Mouse (Mus musculus) heart, embryonic 15.5 days (tissue): ENCODE measurements at regions not wholly inside any gene's neighbourhood (a gene's known extent, or its start where the extent isn't known, plus 50 kb on each side); places are given as distances from the start of the nearest gene placed in this dataset.

ENCODE experiments used
- ATAC-seq: fragments of 200-750 bp; cut with Nextera tagmentation; replicated peaks from 2 replicates; pipeline ENCODE4 v1.8.0; 2017; ENCODE audit warnings: low read depth, moderate TSS enrichment; ENCODE audit not compliant: insufficient number of reproducible peaks, insufficient read depth, low FRiP score
- H3K27ac ChIP-seq: fragments of 300-500 bp; sonication (generic); 2 replicates; pipeline ENCODE4 v1.5.1; 2015; ENCODE audit warnings: mild to moderate bottlenecking, inconsistent platforms
- H3K27me3 ChIP-seq: fragments of 300-500 bp; sonication (generic); 2 replicates; pipeline ENCODE4 v1.6.1; 2015; ENCODE audit warnings: inconsistent platforms
- H3K36me3 ChIP-seq: fragments of 300-500 bp; sonication (generic); 2 replicates; pipeline ENCODE4 v1.6.1; 2015; ENCODE audit warnings: mild to moderate bottlenecking, inconsistent platforms
- H3K4me1 ChIP-seq: fragments of 300-500 bp; sonication (generic); replicated peaks from 2 replicates; pipeline ENCODE4 v1.6.1; 2015; ENCODE audit warnings: inconsistent platforms
- H3K4me2 ChIP-seq: fragments of 300-500 bp; sonication (generic); 2 replicates; pipeline ENCODE4 v1.6.1; 2015; ENCODE audit warnings: inconsistent platforms, mild to moderate bottlenecking, moderate library complexity
- H3K4me3 ChIP-seq: fragments of 300-500 bp; sonication (generic); 2 replicates; pipeline ENCODE4 v1.5.1; 2015; ENCODE audit warnings: mild to moderate bottlenecking, inconsistent platforms
- H3K9ac ChIP-seq: fragments of 300-500 bp; sonication (generic); 2 replicates; pipeline ENCODE4 v1.6.1; 2015; ENCODE audit warnings: mild to moderate bottlenecking, inconsistent platforms
- H3K9me3 ChIP-seq: fragments of 300-500 bp; sonication (generic); replicated peaks from 2 replicates; pipeline ENCODE4 v1.6.1; 2016; ENCODE audit warnings: inconsistent platforms
- WGBS: fragments of 180-500 bp; shearing (Covaris S2); methylation state at CpG from one replicate; pipeline ENCODE4 v1.1.7; 2015; ENCODE audit warnings: mixed read lengths; 5-methylcytosine and 5-hydroxymethylcytosine counted together

DNA sequence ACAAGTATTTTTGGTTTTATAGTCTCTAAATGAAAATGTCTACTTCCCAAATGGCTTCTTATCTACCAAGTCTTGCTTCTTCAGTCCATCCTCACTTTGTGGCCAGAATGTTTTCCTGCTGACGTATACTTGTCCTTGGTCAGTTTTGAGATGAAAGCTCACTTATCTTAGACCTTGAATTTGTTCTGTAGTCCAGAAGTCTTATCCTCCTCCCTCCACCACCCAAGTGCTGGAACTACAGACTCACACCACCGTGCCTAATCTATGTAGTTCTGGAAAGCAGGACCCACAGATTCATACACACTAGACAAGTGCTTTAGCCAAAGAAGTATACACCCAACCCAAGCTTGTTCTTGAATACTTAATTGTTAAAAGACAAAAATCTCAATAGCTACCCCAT, 477.2 kb upstream of the A1bg start:
- Histone ChIP-seq H3K27ac (no peak overlapping the region), H3K27me3 (no peaks in the 10 kb centered on the region), H3K36me3 (no peaks in the 10 kb centered on the region), H3K9me3 (no peaks in the 10 kb centered on the region), H3K9ac (no peak overlapping the region), H3K4me3 (no peak overlapping the region), H3K4me2 (no peak overlapping the region), H3K4me1 (peaks cover 7% of the 10 kb centered on the region)
- ATAC-seq, result no peak
- 59% methylated on average over 2 of the region's 2 CpGs for WGBS

DNA sequence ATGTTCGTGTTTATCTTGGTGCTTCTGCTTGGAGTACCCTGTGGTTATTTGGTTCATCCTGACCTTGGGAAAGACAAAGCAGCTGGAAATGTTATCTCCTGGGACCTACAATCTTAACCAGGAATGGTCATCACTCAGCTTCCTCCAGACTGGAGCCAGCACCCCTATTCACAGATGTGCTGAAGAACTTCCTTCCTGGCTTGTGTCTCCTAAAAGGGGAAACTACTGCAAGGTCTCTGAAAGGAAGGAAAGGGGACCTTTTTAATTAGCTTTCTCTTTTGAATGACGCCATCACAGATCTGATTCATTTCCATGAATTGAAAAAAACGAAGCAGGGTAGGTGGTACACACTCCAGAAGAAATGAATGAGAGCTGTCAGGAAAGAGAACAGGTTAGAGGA, 476.0 kb upstream of the A1bg start:
- no peaks in the 10 kb centered on the region for H3K36me3 ChIP-seq
- no peak for ATAC-seq
- H3K4me3 ChIP-seq, result no peak overlapping the region
- H3K4me1 ChIP-seq, result peaks cover 10% of the 10 kb centered on the region
- no peaks in the 10 kb centered on the region for H3K27me3 ChIP-seq
- no peaks in the 10 kb centered on the region for H3K9me3 ChIP-seq
- H3K27ac ChIP-seq, result no peak overlapping the region
- no peak overlapping the region for H3K4me2 ChIP-seq
- no peak overlapping the region for H3K9ac ChIP-seq
- WGBS, result 62% methylated on average over 3 of the region's 3 CpGs

DNA sequence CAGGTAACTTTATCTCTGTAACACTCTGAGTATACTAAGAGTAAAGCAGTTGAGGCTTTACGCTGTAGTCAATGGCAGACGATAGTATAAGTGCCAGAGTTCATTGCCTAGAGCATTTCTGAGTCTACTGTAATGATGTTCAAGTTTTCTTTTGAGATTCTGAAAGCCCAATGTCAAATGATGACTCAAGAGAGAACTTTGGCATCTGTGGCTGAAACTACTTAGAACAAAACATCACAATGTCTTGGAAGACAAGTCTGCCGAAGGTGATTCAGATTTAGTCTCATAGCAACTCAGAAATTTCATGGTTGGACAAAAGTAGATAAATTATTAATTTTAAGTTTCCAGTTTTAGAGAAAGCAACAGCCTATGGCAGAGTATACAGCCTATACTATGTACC, 474.2 kb upstream of the A1bg start:
- ATAC-seq, result no peak
- Histone ChIP-seq H3K4me3 (no peak overlapping the region), H3K36me3 (no peaks in the 10 kb centered on the region), H3K4me2 (no peak overlapping the region), H3K9me3 (no peaks in the 10 kb centered on the region), H3K9ac (no peak overlapping the region), H3K27ac (no peak overlapping the region), H3K4me1 (peaks cover 10% of the 10 kb centered on the region), H3K27me3 (no peaks in the 10 kb centered on the region)
- WGBS, result 82% methylated on average over 3 of the region's 3 CpGs

DNA sequence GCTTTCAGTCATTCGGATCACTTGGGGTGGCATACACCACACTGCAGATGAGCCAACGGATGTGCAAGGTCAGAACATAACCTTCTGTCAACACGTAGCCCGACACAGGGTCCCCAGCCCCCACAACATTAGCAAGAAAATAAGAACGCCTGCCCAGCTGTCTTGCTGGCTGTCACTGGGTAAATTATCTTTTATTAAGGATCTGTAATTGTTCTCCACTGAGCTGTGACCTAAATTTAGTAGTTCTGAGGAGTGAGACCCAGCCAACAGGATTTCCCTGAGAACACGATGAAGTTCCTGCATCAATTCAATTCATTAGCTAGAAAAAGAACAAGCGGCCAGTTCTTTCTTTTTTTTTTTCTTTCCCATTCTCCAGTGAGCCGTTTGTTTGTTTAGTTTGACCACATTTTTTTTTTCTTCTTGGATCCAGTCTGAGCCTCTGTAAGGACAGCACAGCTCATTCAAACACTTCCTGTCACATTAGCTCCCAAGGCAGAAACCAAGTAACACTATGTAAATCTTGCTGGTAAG, 472.5 kb upstream of the A1bg start:
- peaks cover 10% of the 10 kb centered on the region for H3K4me1 ChIP-seq
- H3K4me2 ChIP-seq, result no peak overlapping the region
- no peak overlapping the region for H3K4me3 ChIP-seq
- no peaks in the 10 kb centered on the region for H3K27me3 ChIP-seq
- H3K36me3 ChIP-seq, result no peaks in the 10 kb centered on the region
- H3K9me3 ChIP-seq, result no peaks in the 10 kb centered on the region
- peak overlapping the region; percentile 63 for H3K27ac ChIP-seq
- H3K9ac ChIP-seq, result no peak overlapping the region
- 7% methylated on average over 8 of the region's 8 CpGs for WGBS
- 0 out of 2 replicates have a peak, but pooled peaks have one; percentile 39 for ATAC-seq

DNA sequence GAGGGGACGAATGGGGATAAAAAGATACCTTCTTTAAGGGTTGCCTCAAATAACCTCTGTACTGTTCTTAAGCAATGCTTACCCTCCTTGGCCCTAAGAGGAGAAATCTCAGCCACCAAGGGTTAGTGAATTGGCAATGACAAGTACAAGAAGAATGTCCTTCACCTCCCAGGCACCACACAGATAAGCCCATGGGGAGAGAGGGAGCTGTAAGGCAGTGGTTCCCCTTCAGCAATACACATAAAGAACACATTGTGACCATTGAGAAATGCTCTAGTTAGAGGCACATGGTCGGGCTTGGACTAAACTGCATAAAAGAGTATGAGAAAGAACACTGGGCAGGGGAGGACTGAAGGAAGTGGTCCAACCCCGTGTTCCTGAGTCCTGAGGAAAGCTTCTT, 457.9 kb upstream of the A1bg start:
- Histone ChIP-seq H3K36me3 (no peaks in the 10 kb centered on the region), H3K4me2 (no peak overlapping the region), H3K9me3 (no peaks in the 10 kb centered on the region), H3K4me1 (no peaks in the 10 kb centered on the region), H3K27ac (no peak overlapping the region), H3K27me3 (no peaks in the 10 kb centered on the region), H3K9ac (no peak overlapping the region), H3K4me3 (no peak overlapping the region)
- no peak for ATAC-seq
- WGBS, result 35% methylated on average over 3 of the region's 3 CpGs

DNA sequence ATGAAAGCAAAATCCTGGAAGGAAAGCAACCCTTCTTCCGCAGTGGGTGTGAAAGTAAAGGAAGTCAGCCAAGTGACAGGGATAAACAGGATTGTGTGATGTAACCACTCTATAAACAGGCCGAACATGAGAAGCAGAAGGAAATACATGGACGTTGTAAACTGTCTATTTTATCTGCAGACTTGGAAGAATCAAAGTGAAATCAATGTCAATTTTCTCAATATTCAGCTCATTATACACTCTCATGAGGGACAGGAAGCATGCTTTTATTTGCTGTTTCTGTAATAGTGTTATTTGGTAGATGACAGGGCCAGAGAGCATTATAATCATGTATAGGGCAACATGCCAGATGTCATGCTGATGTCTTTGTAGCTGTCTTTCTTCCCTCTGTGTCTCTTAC, 443.5 kb upstream of the A1bg start:
- ATAC-seq, result no peak
- Histone ChIP-seq H3K27ac (no peak overlapping the region), H3K4me3 (no peak overlapping the region), H3K27me3 (no peaks in the 10 kb centered on the region), H3K36me3 (no peaks in the 10 kb centered on the region), H3K4me1 (no peaks in the 10 kb centered on the region), H3K9ac (no peak overlapping the region), H3K9me3 (no peaks in the 10 kb centered on the region), H3K4me2 (no peak overlapping the region)
- 63% methylated on average over 3 of the region's 3 CpGs for WGBS

DNA sequence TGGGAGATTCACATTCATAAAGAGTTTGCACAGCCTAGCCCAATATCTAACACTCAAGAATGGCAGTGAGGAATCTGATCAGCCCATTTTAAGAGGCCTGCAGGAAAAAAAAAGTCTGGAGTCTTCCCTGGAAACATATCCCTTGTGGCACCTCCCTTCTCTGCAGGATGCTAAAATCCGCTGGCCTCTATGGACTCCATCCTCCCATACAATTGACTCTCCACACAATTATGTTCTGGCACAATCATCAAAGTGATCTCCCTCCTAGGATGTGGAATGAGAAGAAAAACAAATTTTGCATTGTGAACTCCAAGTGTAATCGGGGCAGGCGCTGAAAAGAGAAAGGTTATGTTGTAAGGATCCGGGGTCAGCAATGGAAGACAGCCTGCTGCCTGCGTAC, 442.7 kb upstream of the A1bg start:
- H3K4me3 ChIP-seq, result no peak overlapping the region
- no peaks in the 10 kb centered on the region for H3K36me3 ChIP-seq
- no peaks in the 10 kb centered on the region for H3K27me3 ChIP-seq
- H3K27ac ChIP-seq, result no peak overlapping the region
- no peak overlapping the region for H3K9ac ChIP-seq
- ATAC-seq, result no peak
- no peak overlapping the region for H3K4me2 ChIP-seq
- no peaks in the 10 kb centered on the region for H3K4me1 ChIP-seq
- no peaks in the 10 kb centered on the region for H3K9me3 ChIP-seq
- WGBS, result 70% methylated on average over 5 of the region's 5 CpGs

DNA sequence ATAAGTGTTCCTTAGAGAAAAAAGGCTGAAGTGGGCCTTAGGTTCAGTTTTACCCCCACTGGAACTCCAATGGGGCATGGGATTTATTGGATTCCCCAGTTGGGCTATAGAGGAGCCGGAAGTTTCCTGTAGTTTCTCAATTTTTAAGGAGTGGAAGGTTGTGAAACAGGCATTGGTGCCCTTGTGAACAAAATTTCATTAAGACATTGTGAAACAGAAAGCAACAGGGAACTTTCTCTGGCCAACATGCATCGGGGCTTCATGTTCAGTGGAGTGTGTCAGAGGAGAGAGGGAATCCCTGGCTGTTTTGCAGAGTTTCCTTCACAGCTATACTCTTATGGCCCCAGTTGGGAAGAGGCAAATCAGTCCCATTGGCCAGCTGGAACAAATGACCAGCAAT, 441.6 kb upstream of the A1bg start:
- H3K4me3 ChIP-seq, result no peak overlapping the region
- no peaks in the 10 kb centered on the region for H3K4me1 ChIP-seq
- no peak for ATAC-seq
- H3K36me3 ChIP-seq, result no peaks in the 10 kb centered on the region
- no peak overlapping the region for H3K27ac ChIP-seq
- no peaks in the 10 kb centered on the region for H3K9me3 ChIP-seq
- WGBS, result 76% methylated on average over 2 of the region's 2 CpGs
- no peaks in the 10 kb centered on the region for H3K27me3 ChIP-seq
- no peak overlapping the region for H3K4me2 ChIP-seq
- no peak overlapping the region for H3K9ac ChIP-seq

DNA sequence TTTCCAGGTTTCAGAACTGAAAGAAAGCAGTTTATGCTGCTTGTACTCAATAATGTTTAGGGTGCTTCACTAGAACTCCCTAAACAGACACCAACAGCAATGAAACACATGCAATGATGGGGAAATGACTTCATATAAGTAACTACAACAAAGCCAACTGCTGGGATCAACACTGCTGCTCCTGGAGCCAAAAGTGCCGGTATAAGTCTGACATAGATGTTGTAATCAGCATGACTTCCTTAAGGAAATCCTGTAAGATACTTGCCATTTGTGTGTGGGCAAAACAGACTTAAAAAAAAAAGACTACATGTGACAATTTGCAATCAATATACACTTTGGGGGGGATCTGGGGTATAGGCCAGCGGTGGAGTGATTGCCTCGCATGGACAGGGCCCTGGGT, 438.4 kb upstream of the A1bg start:
- Histone ChIP-seq H3K4me2 (no peak overlapping the region), H3K27me3 (no peaks in the 10 kb centered on the region), H3K9ac (no peak overlapping the region), H3K4me3 (no peak overlapping the region), H3K9me3 (no peaks in the 10 kb centered on the region), H3K36me3 (no peaks in the 10 kb centered on the region), H3K4me1 (no peaks in the 10 kb centered on the region), H3K27ac (no peak overlapping the region; the same call in 1 of the 2 replicates)
- WGBS, result 59% methylated on average over 3 of the region's 3 CpGs
- ATAC-seq, result no peak

DNA sequence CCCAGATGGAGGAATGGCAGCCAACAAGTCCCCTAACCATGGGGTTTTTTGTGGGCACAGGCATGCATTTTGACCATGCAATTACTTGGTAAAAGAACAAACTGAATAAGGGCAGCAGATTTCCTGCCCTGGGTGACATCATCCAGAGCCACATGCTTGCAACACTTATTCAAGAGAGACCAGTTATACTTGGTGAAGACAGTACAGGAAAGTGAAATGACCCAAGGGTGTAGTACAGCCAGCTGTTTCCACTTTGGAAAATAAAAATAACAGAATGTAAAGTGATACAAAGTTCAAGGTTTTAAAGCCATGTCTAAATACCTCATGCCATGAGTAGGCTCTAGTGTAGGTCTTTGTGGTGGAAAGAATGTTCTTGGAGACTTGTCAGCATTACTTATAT, 432.5 kb upstream of the A1bg start:
- H3K36me3 ChIP-seq, result no peaks in the 10 kb centered on the region
- H3K4me3 ChIP-seq, result no peak overlapping the region
- H3K4me2 ChIP-seq, result no peak overlapping the region
- no peak overlapping the region for H3K9ac ChIP-seq
- no peak for ATAC-seq
- no peak overlapping the region for H3K27ac ChIP-seq
- H3K4me1 ChIP-seq, result peaks cover 2% of the 10 kb centered on the region; the same call in 1 of the 2 replicates
- H3K27me3 ChIP-seq, result no peaks in the 10 kb centered on the region
- H3K9me3 ChIP-seq, result no peaks in the 10 kb centered on the region

DNA sequence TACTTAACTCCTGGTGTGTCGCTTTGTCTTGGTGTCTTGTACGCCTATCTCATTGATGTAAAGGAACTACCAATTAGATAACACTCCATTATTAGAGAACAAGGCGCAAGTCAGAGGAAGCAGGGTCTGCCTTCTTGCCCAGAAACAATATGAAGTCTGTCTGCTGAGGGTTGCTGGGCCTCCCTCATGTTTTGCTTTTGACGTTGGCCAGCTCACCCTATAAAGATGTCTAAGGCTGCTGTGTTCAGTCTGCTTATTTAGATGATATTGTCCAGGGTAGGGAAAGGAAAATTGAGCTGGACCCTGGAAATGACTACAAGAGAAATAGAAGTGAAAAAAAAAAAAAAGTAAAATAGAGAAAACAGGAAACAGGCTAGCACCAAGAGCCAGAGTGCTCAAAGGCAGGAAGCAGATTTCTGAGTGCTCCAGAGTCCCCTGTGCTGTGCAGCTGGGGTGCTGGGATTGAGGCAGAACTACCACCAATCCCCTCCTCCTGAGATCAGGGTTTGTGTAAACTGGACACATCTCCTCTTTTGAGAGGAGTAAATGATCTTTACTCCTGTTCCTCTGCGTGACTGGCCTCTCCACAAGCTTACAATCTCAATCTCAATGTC, 429.0 kb upstream of the A1bg start:
- H3K9ac ChIP-seq, result no peak overlapping the region
- no peaks in the 10 kb centered on the region for H3K27me3 ChIP-seq
- H3K4me1 ChIP-seq, result peaks cover 2% of the 10 kb centered on the region; the same call in 1 of the 2 replicates
- H3K9me3 ChIP-seq, result no peaks in the 10 kb centered on the region
- no peak overlapping the region for H3K4me3 ChIP-seq
- no peak overlapping the region for H3K4me2 ChIP-seq
- peak overlapping the region; percentile 63 for H3K27ac ChIP-seq
- 46% methylated on average over 5 of the region's 5 CpGs for WGBS
- peak; percentile 10; the same call in 1 of the 2 replicates for ATAC-seq
- no peaks in the 10 kb centered on the region for H3K36me3 ChIP-seq

DNA sequence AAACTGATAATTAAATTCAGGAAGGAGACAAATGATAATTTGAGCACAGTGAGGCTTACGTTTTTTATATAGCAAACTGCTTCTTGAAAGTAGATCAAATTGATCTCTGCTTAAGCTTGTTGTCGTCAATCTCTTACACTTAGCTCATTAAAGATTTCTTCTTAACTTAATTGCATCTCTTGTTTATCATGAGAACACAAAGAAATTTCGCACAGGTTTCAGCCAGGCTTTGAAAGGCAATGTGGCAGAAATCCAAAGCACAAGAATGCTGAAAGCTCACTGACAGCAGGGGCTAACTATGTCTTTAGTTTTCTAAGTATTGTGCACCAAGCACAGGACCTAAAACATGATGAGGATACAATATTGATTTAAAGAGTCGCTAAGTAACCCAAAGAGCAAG, 422.3 kb upstream of the A1bg start:
- no peak overlapping the region for H3K27ac ChIP-seq
- H3K4me3 ChIP-seq, result no peak overlapping the region
- H3K36me3 ChIP-seq, result no peaks in the 10 kb centered on the region
- WGBS, result 58% methylated on average over 4 of the region's 4 CpGs
- no peak overlapping the region for H3K9ac ChIP-seq
- H3K9me3 ChIP-seq, result no peaks in the 10 kb centered on the region
- H3K27me3 ChIP-seq, result no peaks in the 10 kb centered on the region
- H3K4me2 ChIP-seq, result no peak overlapping the region
- no peaks in the 10 kb centered on the region for H3K4me1 ChIP-seq
- ATAC-seq, result no peak
